Mouse (Mus musculus) brown adipose tissue, adult 24 weeks (tissue): ENCODE results near the gene Ncoa3. TPM values are rescaled to one million over a fixed set of nuclear protein-coding genes. Genes with fewer than 3 reads are reported as not detected.

Experiments
- H3K27ac ChIP-seq: fragments of 200-500 bp; replicated peaks from 2 replicates; pipeline ENCODE4 v1.5.1; 2012; ENCODE audit warnings: low read depth, mild to moderate bottlenecking, low read length
- H3K4me1 ChIP-seq: fragments of 200-500 bp; 2 replicates; pipeline ENCODE4 v1.6.1; 2012; ENCODE audit warnings: low read length, mixed read lengths; ENCODE audit not compliant: control insufficient read depth, insufficient read depth, insufficient read length
- H3K4me3 ChIP-seq: fragments of 200-500 bp; 2 replicates; pipeline ENCODE4 v1.5.1; 2012; ENCODE audit warnings: low read depth, mild to moderate bottlenecking, low read length, moderate library complexity; ENCODE audit not compliant: insufficient read depth
- polyA plus RNA-seq: library from polyadenylated mRNA; stranded (reverse); fragments of >200 nt; gene quantifications from 2 replicates; pipeline ENCODE4 v1.2.4, GENCODE M21; 2012; ENCODE audit not compliant: missing spikeins, insufficient read depth, insufficient read length

The Ncoa3 gene
- polyA plus RNA-seq, 1 experiment: 7.8 TPM

- Histone ChIP-seq H3K4me3 (no peak overlapping the region), H3K4me1 (peaks cover 26% of the 10 kb centered on the region), H3K27ac (peak overlapping the region; percentile 39)
These were observed 123.8 kb downstream of the Ncoa3 start for GRCm38 (mm10) chr2:166116278-166116608.

DNA sequence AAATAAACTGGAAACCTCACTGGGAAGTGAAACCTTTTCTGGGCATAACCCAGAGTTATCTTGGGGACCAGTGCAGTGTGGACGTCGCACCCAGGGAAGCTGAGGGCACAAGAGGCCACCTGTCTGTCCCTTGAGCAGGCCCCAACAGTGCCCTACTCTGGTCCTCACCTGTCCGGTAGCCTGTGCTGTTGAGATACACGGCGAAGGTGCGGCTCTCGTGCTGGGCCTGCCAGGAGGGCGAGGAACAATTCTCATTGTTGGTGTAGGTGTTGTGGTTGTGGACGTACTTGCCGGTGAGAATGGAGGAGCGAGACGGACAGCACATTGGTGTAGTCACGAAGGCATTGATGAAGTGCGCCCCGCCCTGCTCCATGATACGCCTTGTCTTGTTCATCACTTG is 124.3 kb downstream of the Ncoa3 start:
- Histone ChIP-seq H3K4me1 (peaks cover 25% of the 10 kb centered on the region), H3K4me3 (no peak overlapping the region), H3K27ac (peak overlapping the region; percentile 39; the same call in 1 of the 2 replicates)

- H3K4me1 ChIP-seq: peaks cover 17% of the 10 kb centered on the region
- H3K4me3 ChIP-seq: no peak overlapping the region
- no peak overlapping the region for H3K27ac ChIP-seq
These were observed 127.6 kb downstream of the Ncoa3 start for GRCm38 (mm10) chr2:166119992-166120391.

DNA sequence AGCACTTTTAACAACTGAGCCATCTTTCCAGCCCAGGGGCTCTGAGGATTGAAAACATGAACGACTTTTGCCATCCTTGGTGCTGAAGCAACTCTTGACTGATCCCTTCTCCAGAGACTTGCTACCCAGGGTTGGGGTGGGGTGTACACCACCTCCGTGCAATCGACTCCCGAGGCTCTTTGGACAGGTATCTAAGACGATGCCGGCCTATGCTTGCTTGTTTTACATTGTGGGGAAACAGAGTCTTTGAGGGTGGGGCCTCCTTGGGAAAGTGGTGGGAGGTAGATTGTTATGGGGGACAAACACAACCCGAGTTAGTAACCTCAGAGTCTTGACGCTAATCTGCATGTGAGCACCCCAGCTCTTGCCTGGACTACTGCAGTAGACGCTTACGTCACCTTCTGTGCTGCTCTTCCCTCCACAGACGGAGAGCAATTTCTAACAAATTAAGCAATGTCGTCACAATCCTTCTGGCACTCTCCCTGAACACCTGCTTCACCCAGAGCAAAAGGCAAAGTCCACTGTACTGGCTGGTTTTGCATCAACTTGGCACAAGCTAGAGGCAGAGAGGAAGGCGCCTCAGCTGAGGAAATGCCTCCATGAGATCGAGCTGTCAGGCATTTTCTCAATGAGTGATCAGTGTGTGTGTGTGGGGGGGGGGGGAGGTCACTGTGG is 129.4 kb downstream of the Ncoa3 start:
- Histone ChIP-seq H3K4me3 (no peak overlapping the region), H3K4me1 (peaks cover 25% of the 10 kb centered on the region), H3K27ac (no peak overlapping the region)

DNA sequence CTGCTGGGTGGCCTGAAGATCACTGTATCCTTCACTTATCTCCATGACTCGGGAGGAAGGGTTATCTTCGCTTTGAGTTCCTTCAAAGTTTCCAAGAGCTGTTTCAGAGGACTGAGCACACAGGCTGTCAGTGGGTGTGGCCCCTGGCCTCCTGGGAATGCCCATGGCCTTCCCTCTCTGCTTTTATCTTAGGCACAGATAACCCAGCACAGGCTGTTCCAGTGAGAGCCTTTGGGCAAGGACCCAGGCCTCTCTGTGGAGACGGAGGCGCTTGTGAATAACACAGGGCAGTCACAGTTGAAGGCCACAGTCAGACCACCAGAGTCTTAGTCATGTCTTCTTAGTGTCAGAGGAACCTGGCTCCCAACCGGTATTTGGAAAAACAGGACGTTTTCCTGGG is 130.3 kb downstream of the Ncoa3 start:
- Histone ChIP-seq H3K27ac (no peak overlapping the region), H3K4me3 (no peak overlapping the region), H3K4me1 (peaks cover 26% of the 10 kb centered on the region)

Other genes starting within 250 kb of the Ncoa3 start
- 6.7 and 17.9 TPM in 2 replicates for gene Zmynd8, start 93.6 kb upstream of the Ncoa3 start, polyA plus RNA-seq
- 40.8 and 47.5 TPM in 2 replicates for gene Sulf2, start 163.0 kb downstream of the Ncoa3 start, polyA plus RNA-seq